Mouse (Mus musculus) gastrocnemius, adult 8-10 months (tissue): Measurements from ENCODE around the gene Ccdc62. TPM values are rescaled to one million over a fixed set of nuclear protein-coding genes. Genes with fewer than 3 reads are reported as not detected.
A peak's percentile ranks its signal among the peaks of the same experiment; 100 is the strongest.

ENCODE experiments used
- DNase-seq, 2 experiments: peaks; one replicate each; pipeline ENCODE4 v3.0.0; 2022; ENCODE audit warnings: low spot score in 2 of 2
- total RNA-seq, 4 experiments: library from RNA; stranded (reverse); gene quantifications; 2 replicates each; pipeline ENCODE4 v1.2.4; 2022

Ccdc62 gene
- total RNA-seq, 4 experiments from 2014 or later, result 0.56 to 2.1 (median 1.3) TPM

DNA sequence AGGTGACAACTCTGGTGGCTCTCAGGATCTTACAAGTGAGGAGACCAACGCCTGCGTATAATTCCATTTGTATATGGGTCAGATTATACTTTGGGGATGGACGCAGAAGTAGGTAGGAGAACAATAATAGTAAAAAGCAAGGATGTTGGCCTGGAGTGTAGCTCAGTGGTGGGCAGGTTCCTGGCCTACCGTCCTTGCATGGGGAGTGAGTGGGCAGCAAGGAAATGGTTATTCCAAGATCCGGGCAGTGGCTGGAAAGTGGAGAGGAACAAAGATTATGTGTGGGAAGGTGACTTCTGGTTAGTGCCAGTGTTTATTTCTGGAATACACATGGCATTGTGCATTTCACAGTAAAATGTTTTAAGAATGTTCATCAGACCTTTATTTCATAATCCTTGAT is 5.5 kb downstream of the Ccdc62 start:
- no peak for DNase-seq

DNA sequence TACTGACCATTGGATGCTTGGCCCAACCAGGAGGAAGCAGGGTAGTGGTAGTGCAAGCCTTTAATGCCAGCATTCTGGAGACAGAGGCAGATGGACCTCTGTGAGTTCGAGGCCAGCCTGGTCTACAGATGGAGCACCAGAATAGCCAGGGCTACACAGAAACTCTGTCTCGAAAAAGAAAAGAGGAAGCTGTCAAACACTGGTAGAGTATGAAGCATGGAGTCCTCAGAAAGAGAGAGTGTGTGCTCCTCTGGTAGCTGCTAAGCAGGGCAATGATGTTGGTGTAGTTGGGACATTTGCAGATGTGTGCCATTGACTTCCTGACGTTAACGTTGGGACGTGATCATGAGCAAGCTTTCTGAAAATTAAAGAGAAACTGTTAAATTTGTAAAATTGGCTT is 8.0 kb downstream of the Ccdc62 start:
- no peak for DNase-seq

DNA sequence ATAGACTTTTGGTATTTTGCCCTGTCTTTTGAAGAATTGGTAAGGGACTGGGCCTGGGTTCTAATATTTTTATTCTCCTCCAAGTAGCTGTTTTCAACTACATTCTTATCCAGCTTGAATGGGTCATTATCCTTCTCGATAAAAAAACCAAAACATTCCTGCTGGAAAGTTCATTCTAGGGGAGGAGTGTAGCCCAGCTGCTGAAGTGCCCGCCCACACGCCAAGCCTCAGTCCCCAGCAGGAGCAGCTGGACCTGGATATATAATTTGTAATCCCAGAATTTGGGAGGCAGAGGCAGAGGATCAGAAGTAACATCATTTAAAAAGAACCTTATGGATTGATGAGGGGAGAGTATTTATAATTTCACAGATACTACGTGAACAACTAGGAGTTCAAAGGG is 16.1 kb downstream of the Ccdc62 start:
- no peak for DNase-seq

DNA sequence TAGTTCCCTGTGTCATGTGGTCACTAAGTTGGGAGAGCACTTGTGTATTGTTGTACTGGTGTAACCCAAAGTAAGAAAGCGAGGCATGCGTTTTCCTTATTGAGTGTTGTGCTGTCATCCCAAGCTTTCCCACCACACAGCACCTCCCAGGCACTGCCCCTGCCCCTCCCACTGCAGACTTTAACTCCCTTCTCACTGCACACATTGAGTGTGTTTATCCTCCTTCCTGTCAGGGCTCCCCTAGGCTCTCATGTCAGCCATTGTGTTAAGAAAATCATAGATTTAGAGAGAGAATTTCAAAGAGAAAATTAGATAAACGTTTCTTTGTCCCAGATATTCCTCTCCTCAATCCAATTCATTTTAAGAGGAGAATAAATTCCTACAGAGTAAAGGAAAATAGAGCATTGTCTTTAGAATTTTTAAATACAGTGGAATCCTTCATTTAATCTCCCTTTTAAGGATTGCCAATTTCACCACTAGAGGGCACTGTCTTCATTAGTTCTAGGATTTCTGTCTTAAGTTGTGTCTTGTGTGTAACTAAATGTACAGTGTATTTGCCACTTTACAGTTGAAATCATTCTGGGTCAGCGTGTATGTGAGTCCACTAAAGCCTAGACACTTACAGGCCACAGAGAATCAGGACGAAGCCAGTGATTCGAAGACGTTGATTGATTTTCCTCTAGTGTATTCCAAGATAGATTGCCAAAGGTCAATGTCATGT is 16.7 kb downstream of the Ccdc62 start:
- no peak for DNase-seq

DNA sequence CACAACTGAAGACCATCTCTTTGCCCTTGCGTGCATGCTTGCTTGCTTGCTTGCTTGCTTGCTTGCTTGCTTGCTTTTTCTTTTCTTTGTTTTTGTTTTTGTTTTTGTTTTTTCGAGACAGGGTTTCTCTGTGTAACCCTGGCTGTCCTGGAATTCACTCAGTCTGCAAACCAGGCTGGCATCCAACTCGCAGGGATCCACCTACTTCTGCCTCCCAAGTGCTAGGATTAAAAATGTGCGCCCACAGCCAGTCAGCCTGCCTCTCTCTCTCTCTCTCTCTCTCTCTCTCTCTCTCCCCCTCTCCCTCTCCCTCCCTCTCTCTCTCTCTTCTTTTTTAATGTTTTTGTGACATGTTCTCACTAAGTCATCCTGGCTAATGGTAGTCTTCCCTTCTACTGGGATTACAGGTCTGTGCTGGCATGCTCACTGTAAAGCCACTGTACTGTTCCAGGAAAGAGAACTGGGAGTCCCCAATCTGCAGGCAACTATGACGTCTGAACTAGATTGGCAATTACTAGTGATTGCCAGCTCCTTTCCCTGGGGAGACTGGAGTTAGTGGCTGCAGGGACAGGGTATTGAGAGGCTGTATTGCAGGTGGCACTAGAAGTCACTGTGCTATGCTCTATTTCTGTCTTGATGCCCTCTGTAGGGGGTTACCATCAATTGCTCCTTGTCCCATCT is 22.0 kb downstream of the Ccdc62 start:
- no peak for DNase-seq

DNA sequence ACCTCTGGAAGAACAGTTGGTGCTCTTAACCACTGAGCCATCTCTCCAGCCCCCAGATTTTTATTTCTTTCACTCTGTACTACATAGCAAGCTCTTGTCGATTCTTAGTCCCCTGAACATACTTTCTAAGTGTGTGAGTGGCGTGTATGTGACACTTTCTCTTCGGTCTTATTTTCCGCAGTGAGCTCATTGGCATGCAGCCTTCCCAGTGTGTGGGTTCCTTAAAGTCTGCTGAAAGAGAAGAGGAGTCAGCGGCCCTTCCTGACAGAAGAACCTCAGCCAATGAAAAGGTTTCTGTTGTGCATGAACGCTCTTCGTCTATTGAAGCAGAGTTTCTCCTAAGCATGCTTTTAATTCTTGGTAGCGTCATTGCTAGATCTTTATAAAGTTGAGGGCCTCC is 26.7 kb downstream of the Ccdc62 start:
- DNase-seq, result no peak

DNA sequence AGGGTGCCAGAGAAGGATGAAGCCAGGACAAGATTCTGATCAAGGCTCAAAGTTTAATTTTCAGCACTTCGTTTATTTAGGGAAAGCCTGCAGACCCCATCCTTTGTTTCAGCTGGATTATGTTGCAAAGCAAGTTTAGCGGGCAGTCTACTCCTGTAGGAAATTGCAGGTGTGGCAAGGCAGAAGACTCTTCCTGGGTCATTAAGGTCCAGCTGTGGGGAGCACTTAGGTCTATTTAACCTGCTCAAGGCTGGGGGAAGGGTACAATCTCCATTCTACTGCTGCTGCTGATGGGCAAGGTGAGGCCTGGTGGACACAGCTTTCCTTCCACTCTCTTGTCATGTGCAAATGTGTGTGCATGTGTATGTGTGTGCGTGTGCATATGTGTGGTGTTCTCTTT is 28.5 kb downstream of the Ccdc62 start:
- DNase-seq, result no peak

DNA sequence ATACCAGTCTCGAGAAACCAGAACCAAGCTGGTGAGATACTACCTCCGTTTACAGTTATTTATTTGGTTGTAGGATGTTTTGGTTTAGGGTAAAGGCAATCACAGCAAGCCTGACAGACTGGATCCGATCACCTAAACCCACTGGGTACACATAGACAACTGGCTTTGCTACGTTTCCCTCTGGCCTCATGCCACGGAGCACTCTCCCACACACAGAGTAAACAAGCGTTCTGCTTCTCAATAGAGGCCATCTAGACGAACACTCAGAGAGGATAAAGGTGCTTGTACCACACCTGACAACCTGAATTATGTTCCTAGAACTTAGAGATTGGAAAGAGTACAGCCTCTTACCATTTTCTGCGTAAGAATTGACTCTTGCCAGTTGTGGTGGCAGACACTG is 29.6 kb downstream of the Ccdc62 start:
- DNase-seq, result no peak

DNA sequence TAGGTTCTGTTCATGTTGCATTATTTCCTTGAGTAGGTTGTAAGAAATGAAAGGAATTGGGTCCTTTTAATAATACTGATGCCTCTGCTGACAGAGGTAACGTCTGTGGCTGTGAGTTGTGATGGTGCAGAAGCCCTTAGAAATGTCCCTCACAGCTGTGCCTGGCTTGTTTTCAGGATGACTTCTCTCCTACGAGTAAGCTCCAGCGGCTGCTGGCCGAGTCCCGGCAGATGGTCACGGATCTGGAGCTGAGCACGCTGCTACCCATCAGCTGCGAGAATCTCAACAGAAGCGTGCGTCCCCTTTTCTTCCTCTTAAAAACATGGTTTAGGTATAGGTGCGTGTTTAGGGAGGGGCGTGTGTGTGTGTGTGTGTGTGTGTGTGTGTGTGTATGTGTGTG is 30.6 kb downstream of the Ccdc62 start:
- DNase-seq, result no peak

DNA sequence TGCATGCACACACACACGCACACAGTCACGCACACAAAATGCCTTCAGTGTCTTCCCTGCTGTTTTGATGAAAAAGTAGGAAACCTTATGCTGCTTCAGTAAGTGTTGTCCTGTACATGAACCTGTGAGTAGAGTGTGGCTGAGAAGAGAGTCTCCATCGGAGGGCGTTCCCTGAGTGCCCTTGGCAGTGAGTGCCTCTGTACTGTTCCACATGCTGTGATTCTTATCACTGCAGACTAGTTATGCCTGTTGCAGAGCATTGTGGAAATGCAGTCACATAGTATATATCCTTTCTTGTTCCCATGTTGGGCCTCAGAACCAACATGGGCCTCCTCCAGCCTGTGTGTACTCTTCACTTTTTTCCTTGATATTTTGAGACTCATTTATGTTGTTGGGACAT is 33.7 kb downstream of the Ccdc62 start:
- DNase-seq, result no peak

DNA sequence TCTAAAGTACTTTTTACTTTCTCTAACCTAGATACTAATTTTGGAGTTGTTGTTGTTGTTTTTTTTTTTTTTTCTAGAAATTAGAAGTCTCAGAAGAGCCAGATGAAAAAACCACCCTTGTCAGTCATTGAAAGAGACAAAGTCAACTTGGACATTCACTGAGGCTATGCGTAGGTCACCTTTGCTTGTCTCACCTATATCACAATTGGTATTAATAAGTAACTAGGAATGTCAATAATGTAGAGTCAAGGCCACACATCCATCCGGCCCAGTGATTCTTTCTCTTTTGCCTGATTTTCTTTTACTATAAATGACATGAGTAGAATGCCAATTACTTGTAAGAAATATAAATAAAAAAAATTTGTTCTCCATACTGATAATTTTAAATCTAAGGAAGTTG is 36.3 kb downstream of the Ccdc62 start:
- DNase-seq, result no peak

DNA sequence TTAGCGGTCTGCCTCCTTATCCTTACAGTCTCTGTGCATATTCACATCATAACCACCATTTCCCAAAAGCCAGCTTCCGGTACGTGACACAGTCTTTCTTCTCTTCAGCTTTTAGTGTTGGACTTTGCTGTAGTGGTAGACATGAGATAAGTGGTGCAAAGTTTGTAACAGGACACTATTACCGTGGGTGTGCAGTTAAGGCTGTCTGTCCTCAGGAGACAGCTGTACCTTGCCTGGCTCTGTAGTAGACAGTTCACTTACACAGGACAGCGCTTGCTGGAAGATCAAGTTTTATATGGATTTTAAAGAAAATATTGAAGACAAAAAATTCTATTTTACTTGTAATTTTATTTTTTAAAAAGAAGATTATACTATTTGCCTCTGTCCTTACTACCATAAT is 38.0 kb downstream of the Ccdc62 start:
- no peak for DNase-seq

DNA sequence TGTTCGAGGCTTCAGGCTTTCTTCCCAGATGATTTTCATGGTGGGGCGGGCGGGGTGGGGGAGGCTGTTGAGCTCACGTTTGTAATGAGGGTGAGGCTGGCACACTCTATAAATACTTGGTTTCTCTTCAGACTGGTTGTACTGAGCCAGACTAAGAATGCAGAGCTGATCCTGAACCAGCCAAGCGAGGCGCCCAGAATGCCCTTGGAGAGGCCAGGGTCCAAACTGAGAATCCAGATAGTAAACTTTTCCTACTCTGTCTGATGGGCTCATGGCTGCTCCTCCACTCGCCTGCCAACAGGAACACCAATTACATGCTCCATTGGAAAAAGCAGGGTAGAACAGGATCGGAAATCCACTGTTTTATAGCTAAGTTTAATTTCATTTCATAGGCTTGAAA is 38.7 kb downstream of the Ccdc62 start:
- DNase-seq, result no peak

DNA sequence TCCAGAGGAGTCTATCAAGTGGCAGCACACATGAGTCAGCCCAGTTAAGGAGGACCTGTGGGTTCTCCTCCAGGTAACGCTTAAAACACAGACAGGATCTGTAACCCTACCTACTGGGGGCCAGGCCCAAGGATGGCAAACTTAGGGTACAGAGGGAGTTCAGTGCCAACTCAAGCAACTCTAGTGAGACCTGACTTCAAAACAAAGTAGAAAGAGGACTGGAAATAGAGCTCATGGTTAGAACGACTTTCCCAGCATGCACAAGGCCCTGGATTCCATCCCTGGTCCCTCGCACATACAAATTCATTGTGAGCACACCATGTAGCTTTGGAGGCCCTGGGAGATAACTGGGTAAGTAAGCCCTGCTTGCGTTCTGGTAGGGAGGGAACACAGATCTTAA is 40.1 kb downstream of the Ccdc62 start:
- DNase-seq, result no peak

DNA sequence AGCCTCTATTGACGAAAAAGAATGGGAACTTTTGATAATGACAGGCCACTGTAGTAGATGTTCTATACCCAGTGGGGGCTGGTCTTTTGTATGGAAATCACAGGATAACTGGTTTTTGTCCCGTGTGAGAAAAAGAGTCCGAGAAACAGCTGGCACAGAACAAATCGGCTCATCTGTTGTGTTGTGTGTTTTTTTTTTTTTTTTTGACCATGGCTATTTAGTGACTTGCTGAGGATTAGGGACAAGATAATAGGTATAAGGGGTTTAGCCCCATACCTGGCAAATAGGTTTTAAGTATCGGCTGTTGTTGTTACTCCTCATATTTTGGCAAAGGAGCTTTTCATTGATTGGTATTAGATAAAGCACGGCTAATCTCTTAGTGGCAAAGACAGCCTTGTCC is 42.0 kb downstream of the Ccdc62 start:
- DNase-seq, result no peak

DNA sequence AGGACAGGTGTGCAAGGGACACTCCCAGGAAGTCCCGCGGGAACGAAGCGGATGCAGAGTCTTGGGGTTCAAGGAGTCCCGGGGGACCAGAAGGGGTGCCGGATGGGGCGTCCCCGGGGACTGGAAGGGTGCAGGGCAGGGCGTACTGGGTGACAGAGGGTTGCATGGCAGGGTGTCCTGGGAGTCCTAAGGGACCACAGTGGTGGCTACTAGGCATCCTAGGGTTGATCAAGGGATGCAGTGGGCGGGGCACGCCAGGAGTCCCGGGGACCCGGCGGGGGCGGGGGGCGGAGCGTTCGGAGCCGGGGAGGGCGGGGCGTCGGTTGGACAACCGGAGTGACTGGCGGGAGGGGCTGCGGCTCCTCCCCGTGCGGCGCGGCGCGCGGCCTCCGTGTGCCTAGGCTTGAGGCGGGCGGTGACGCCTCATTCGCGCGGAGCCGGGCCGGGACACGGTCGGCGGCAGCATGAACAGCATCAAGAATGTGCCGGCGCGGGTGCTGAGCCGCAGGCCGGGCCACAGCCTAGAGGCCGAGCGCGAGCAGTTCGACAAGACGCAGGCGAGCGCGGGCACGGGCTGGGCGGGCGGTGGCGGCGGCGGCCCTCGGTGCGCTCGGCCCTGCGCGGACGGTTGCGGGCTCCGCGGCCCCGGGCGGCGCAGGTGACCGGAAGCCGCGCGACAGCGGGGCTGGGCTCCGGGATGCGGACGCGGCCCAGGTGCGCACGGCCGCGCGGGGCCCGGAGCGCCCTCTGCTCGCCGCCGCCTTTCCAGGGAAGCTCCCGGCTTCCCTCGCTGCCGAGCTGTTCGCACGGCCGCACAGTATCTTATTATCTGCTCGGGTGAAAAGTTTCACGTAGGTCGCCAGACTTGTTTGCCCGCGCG is 43.1 kb downstream of the Ccdc62 start, which contains the start of gene Hip1r:
Hip1r (plus strand) TSS at position 330 of the 880 bp plus-strand sequence.
- peak; percentile 57 to 58 for DNase-seq

DNA sequence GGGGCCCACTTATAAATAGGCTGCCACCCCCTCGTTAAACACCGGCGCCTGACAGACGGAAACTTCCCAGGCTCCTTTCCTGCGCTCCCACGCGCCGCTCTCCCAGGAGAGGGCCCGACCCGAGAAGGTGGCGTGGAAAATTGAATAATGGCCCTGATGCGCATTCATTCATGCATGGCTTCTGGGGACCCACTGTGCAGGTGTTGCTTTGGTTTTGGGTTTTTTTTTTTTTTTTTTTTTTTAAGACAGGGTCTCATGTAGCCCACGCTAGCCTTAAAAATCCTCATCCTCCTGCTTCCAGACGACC is 43.7 kb downstream of the Ccdc62 start:
- no peak for DNase-seq

DNA sequence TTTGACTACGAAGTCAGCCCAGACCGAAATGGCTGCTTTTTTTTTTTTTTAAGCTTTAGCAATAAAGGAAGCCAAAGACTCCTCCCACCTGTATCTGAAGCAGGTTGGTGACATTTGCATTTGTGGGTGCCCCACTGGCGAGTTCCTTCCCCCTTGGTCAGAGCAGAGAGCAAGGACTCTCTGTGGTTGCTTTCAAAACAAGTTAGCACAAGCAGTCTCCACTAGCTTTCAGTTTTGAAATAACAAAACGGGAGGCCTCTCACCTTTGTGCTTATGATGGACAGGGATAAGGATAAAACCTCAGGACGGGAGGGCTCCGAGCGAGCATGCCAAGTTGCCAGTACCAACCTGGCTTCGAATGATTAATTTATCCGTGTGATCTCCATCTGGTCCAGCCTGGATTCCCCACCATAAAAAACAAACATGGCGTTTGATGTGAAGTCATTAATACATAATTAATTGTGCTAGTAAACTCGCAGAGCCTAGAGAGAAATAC is 44.2 kb downstream of the Ccdc62 start:
- no peak for DNase-seq

DNA sequence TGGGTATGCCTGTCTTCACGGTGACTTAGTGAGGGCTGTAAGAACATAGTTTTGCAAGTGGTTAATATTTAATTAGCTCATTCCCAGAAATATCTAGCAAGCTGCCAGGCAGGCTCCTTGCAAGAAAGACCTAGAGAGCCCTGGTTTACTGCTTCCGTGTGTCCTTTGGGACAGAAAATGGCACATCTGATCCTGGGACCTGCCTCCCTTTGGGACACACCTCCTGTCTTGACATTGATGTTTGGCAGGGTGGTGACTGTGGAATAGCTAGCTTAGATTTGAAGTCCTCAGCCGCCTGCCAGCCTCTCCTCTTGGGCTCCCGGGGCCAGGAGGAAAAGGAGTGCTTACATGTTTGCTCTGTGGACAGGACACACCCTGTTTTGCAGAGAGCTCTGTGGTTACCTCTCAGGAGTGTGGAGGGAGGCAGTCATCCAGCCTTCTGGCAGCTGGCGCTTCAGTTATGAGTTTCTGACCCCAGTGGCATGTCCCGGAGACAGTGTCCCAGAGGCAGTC is 45.2 kb downstream of the Ccdc62 start:
- DNase-seq, result no peak

DNA sequence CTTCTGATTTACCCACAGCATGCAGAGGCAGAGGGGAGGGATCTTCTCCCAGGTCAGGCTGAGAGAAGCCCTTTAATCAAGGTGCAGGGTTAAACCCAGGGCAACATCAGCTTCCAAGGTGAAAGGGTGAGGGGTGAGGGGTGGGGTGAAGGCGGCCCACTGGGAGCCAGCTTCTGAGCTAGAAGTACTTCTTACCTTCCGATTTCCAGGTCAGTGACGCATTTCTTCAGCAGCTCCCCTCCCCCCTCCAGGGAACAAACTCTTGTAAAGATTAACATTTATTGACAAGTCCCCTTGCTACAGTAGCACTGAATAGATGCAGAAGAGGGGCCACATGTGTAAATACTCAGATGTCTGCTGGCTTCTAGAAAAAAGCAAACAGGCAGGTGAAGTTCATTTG is 46.8 kb downstream of the Ccdc62 start:
- DNase-seq, result no peak

DNA sequence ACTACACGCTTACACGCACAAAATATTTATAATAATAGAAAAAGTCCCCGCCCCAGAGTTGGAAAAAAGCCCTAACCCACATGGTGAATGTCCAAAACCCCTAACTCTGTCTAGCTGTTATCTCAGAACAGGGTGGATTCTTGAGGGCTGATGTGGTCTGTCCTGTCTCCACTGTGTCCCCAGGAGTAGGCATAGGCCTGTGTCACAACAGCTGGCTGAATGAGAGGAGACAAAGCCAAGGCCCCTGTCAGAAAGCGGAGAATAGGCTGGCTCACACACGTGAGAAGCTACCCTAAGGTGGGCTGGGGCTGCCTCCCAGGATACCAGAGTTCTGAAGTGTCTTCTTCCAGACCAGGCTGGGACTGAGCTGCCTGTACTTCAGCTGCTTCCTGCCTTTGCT is 47.7 kb downstream of the Ccdc62 start:
- DNase-seq, result no peak
